Mouse (Mus musculus) CH12.LX (cell line): Measurements from ENCODE around the gene Kif1c. TPM values are rescaled to one million over a fixed set of nuclear protein-coding genes. Genes with fewer than 3 reads are reported as not detected.

Source experiments
- DNase-seq: peaks from one replicate; pipeline ENCODE4 v3.0.0-alpha.2; 2013; ENCODE audit errors: extremely low read depth
- H3K27ac ChIP-seq: 2 replicates; pipeline ENCODE4 v1.5.1; 2012; ENCODE audit warnings: low read depth, mild to moderate bottlenecking, control low read depth, moderate library complexity; ENCODE audit not compliant: insufficient read depth
- H3K27me3 ChIP-seq: replicated peaks from 2 replicates; pipeline ENCODE3; 2012; ENCODE audit warnings: inconsistent platforms
- H3K36me3 ChIP-seq, 2 experiments: replicated peaks in 1 of 2; 2 replicates each; pipeline versions ENCODE3 to v1.6.1; 2012; ENCODE audit warnings: inconsistent platforms in 1 of 2, low read length in 1 of 2, mild to moderate bottlenecking in 1 of 2, mixed read lengths in 1 of 2, moderate library complexity in 1 of 2; ENCODE audit not compliant: control insufficient read depth in 1 of 2, insufficient read depth in 1 of 2
- H3K4me1 ChIP-seq, 2 experiments: 2 replicates each; pipeline ENCODE4 v1.6.1; 2012; ENCODE audit warnings: inconsistent platforms in 1 of 2, moderate library complexity in 1 of 2; ENCODE audit not compliant: insufficient read depth in 2 of 2, control insufficient read depth in 1 of 2
- H3K4me2 ChIP-seq: 2 replicates; pipeline ENCODE4 v1.6.1; 2012; ENCODE audit warnings: low read depth, mild to moderate bottlenecking, control low read depth; ENCODE audit not compliant: poor library complexity, insufficient read depth, severe bottlenecking
- H3K4me3 ChIP-seq, 3 experiments: fragments of 150-350 bp in 1 of 3; sonication (generic) in 1 of 3; replicated peaks in 1 of 3; 2 replicates each; pipeline versions ENCODE3 to v1.5.1; 2011 to 2012; ENCODE audit warnings: low read depth in 2 of 3, low read length in 2 of 3, mild to moderate bottlenecking in 2 of 3, moderate library complexity in 2 of 3, control low read depth in 1 of 3, improper control_type of control experiment in 1 of 3, inconsistent platforms in 1 of 3, mixed read lengths in 1 of 3; ENCODE audit not compliant: poor library complexity in 1 of 3
- H3K79me2 ChIP-seq: replicated peaks from 2 replicates; pipeline ENCODE4 v1.6.1; 2012; ENCODE audit warnings: mild to moderate bottlenecking, moderate library complexity; ENCODE audit not compliant: control insufficient read depth, poor library complexity, insufficient read depth, severe bottlenecking; ENCODE audit errors: extremely low read depth
- H3K9ac ChIP-seq: 2 replicates; pipeline ENCODE4 v1.6.1; 2012; ENCODE audit warnings: low read depth, mild to moderate bottlenecking, control low read depth, moderate library complexity; ENCODE audit not compliant: insufficient read depth
- H3K9me3 ChIP-seq: replicated peaks from 2 replicates; pipeline ENCODE3; 2012; ENCODE audit warnings: low read length, inconsistent platforms, mixed read lengths
- ETS1 ChIP-seq: conservative IDR thresholded peaks from 2 replicates; pipeline ENCODE4 v1.6.1; 2012; ENCODE audit warnings: low read depth, mild to moderate bottlenecking, inconsistent platforms, low read length, improper control_type of control experiment, moderate library complexity
- HCFC1 ChIP-seq: IDR thresholded peaks from 2 replicates; pipeline ENCODE4 v1.6.1; 2012; ENCODE audit warnings: low read depth, mild to moderate bottlenecking, inconsistent platforms, low read length, improper control_type of control experiment
- MEF2A ChIP-seq: IDR thresholded peaks from 2 replicates; pipeline ENCODE4 v1.6.1; 2014; ENCODE audit warnings: low read depth, mild to moderate bottlenecking, inconsistent platforms, low read length, improper control_type of control experiment, borderline replicate concordance
- MXI1 ChIP-seq: IDR thresholded peaks from 2 replicates; pipeline ENCODE4 v1.6.1; 2011; ENCODE audit warnings: mild to moderate bottlenecking, low read depth, low read length, improper control_type of control experiment
- SIN3A ChIP-seq: IDR thresholded peaks from 2 replicates; pipeline ENCODE4 v1.6.1; 2012; ENCODE audit warnings: low read length, improper control_type of control experiment, inconsistent platforms
- SMC3 ChIP-seq: IDR thresholded peaks from 2 replicates; pipeline ENCODE4 v1.6.1; 2011; ENCODE audit warnings: low read depth, low read length, improper control_type of control experiment
- TBP ChIP-seq: conservative IDR thresholded peaks from 2 replicates; pipeline ENCODE4 v1.6.1; 2011; ENCODE audit warnings: low read depth, low read length, improper control_type of control experiment
- USF2 ChIP-seq: conservative IDR thresholded peaks from 2 replicates; pipeline ENCODE4 v1.6.1; 2011; ENCODE audit warnings: low read depth, low read length, improper control_type of control experiment
- ZKSCAN1 ChIP-seq: IDR thresholded peaks from 2 replicates; pipeline ENCODE4 v1.6.1; 2012; ENCODE audit warnings: low read depth, inconsistent platforms, low read length, improper control_type of control experiment, borderline replicate concordance
- ZMIZ1 ChIP-seq: IDR thresholded peaks from 2 replicates; pipeline ENCODE4 v1.6.1; 2012; ENCODE audit warnings: low read depth, mild to moderate bottlenecking, inconsistent platforms, low read length, improper control_type of control experiment
- dilution Hi-C: fragments of 300-500 bp; cut with MboI; formaldehyde crosslinking; loops from 2 replicates; pipeline ENCODE4 v1.14.3; 2020; ENCODE audit warnings: low sequenced_read_pairs; ENCODE audit not compliant: extremely low pct_unique_long_range_greater_than_20kb, extremely low pct_ligation_motif_present
- in situ Hi-C: fragments of 300-500 bp; cut with MboI; formaldehyde crosslinking; loops from 3 replicates; pipeline ENCODE4 v1.14.3; 2019; ENCODE audit warnings: low sequenced_read_pairs, low pct_ligation_motif_present, low pct_unique_long_range_greater_than_20kb, mixed read lengths
- polyA plus RNA-seq: library from polyadenylated mRNA; unstranded; fragments of >175 nt; gene quantifications from 2 replicates; pipeline ENCODE4 v1.2.1, GENCODE M21; 2012; ENCODE audit warnings: low read depth; ENCODE audit not compliant: insufficient read length
- total RNA-seq, 2 experiments: library from RNA; depleted of rRNA; stranded (reverse); fragments of 300-350 nt in 1 of 2; fragments of >200 nt in 1 of 2; gene quantifications; 2 replicates each; pipeline ENCODE4 v1.2.3; 2012 to 2014

The Kif1c gene
- total and polyA plus RNA-seq, 3 experiments = 11.0 to 38.0 (median 31.7) TPM

DNA sequence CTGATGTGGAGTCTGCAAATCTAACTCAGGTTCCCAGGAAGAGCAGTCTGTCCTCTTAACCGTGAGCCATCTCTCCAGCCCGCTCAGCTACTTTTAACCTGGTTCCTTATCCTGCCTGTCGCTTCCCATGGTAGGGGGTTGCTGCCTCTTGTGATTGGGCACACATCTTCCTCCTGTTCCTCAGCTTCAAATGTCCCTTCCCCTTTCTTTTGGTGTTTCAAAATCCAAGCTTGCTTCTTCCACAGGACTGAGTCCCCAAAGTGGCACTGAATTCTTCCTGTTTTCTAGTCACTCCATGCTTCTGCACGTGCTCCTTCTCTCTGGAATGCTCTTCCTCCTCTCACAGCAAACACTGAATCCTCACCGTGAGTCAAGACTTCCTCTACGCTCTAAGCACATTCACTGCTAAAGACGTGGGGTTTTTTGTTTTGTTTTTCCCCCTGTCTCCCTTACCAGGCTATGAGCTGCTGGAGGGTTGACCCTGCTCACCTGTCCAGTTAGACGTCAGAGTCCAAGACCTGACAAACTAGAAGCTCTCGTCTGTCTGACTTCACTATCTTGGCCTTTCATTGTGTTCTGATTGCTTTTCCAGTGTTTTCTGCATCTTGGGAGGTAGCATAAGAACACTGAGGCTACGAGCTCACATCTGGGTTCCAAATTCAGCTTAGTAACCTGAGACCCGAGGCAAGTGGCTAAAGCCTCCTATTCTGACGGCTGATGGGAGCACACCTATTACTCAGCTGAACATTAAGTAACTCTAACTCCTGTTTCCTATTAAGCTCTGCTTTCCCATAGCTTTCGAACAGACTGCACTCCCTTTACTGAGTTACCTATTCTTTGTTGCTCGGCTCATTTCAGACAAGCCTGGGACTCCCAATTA, 32.8 kb upstream of the Kif1c start:
- Histone ChIP-seq H3K79me2 (peaks cover 22% of the 10 kb centered on the region), H3K9me3 (no peaks in the 10 kb centered on the region)
- no peak for DNase-seq
- TF ChIP-seq MEF2A (no peak), ZMIZ1 (0 out of 2 replicates have a peak, but pooled peaks have one; percentile 31)
- TF ChIP-seq, all 38 proteins: peak for 1
- Histone ChIP-seq H3K4me1 (peaks cover 10 to 37% of the 10 kb centered on the region in 2 experiments), H3K9ac (peak overlapping the region; percentile 87; the same call in 1 of the 2 replicates), H3K36me3 (peaks cover 49 to 72% of the 10 kb centered on the region in 2 experiments), H3K4me3 (peak overlapping the region in 2 of 3 experiments; percentile 69 to 92), H3K4me2 (peak overlapping the region; percentile 79), H3K27me3 (no peaks in the 10 kb centered on the region), H3K27ac (no peak overlapping the region)
- dilution Hi-C loops (no loop called here), in situ Hi-C loops (no loop called here)

DNA sequence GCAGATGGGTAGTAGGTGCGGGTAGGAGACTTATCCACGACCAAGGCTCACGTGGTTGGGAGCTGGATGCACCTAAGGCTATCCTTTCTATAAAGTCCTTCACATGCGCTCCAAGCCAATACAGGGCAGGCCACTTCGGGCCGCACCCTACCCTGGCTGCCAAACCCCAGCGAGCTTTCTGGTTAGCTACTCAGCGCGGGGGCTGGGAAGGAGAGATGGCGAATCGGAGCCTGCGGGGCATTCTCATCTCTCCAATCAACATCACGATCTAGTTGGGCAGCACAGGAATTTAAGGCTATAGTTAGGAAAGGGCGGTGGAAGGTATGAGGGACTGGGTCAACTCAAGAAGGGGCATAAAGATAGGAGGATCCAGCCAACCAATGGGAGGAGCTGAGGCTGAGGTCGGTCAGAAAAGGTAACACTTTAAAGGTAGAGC, 32.0 kb upstream of the Kif1c start:
- peak overlapping the region; percentile 29; the same call in 1 of the 2 replicates for H3K27ac ChIP-seq
- no peaks in the 10 kb centered on the region for H3K9me3 ChIP-seq
- H3K36me3 ChIP-seq = peaks cover 43 to 67% of the 10 kb centered on the region in 2 experiments
- peak overlapping the region; percentile 69 to 92 (median 72) for H3K4me3 ChIP-seq
- H3K27me3 ChIP-seq = no peaks in the 10 kb centered on the region
- dilution Hi-C loops (no loop called here), in situ Hi-C loops (no loop called here)
- H3K4me1 ChIP-seq = peaks cover 10 to 37% of the 10 kb centered on the region in 2 experiments
- TF ChIP-seq USF2 = no peak
- TF ChIP-seq SMC3 = no peak
- no peak for TF ChIP-seq ETS1
- TF ChIP-seq SIN3A = 0 out of 2 replicates have a peak, but pooled peaks have one; percentile 71
- no peak for TF ChIP-seq ZKSCAN1
- TF ChIP-seq MXI1 = peak; percentile 48; the same call in 1 of the 2 replicates
- TF ChIP-seq HCFC1 = no peak
- TF ChIP-seq TBP = 0 out of 2 replicates have a peak, but pooled peaks have one; percentile 59
- DNase-seq = no peak
- peak overlapping the region; percentile 79 for H3K4me2 ChIP-seq
- peaks cover 22% of the 10 kb centered on the region for H3K79me2 ChIP-seq
- peak overlapping the region; percentile 87 for H3K9ac ChIP-seq
